Mouse (Mus musculus) bone marrow, adult 2 months (tissue): Measurements from ENCODE around the gene Olfr1333.

ENCODE experiments used
- CTCF ChIP-seq: fragments of 200-500 bp; IDR thresholded peaks from 2 replicates; pipeline ENCODE4 v1.5.1; 2011; ENCODE audit warnings: low read length, control low read depth; ENCODE audit not compliant: control insufficient read depth, insufficient read depth
- POLR2A ChIP-seq: fragments of 200-500 bp; IDR thresholded peaks from 2 replicates; pipeline ENCODE4 v1.6.1; 2011; ENCODE audit warnings: low read depth, mild to moderate bottlenecking, control low read depth, low read length, borderline replicate concordance; ENCODE audit not compliant: control insufficient read depth

- TF ChIP-seq CTCF (no peak), POLR2A (no peak)
These were observed 31.5 kb upstream of the Olfr1333 start for GRCm38 (mm10) chr4:118867566-118867965.
